Mouse (Mus musculus) thymus, postnatal 0 days (tissue): ENCODE measurements at regions not wholly inside any gene's neighbourhood (a gene's known extent, or its start where the extent isn't known, plus 50 kb on each side); places are given as distances from the start of the nearest gene placed in this dataset.
A peak's percentile ranks its signal among the peaks of the same experiment; 100 is the strongest.
"Not testable (repeated sequence)": the region's sequence is repeated elsewhere in the genome, so short reads cannot be mapped to it uniquely, and the experiment has no call there.

Experiments
- DNase-seq: peaks from one replicate; pipeline ENCODE4 v3.0.0-alpha.2; 2015; ENCODE audit warnings: low spot score

- peak; percentile 2 for DNase-seq
Measured at GRCm38 (mm10) chr13:3216070-3216469, 321.8 kb upstream of the Gdi2 start.

GRCm38 (mm10) chr13:3221005-3221621 lies 316.8 kb upstream of the Gdi2 start:
- not testable (repeated sequence) for DNase-seq

GRCm38 (mm10) chr13:3221622-3222021 lies 316.2 kb upstream of the Gdi2 start:
- no peak for DNase-seq

GRCm38 (mm10) chr13:3258379-3258778 lies 279.5 kb upstream of the Gdi2 start:
- no peak for DNase-seq

GRCm38 (mm10) chr13:3276130-3276529 lies 261.7 kb upstream of the Gdi2 start:
- not testable (repeated sequence) for DNase-seq
